Mouse (Mus musculus) heart, postnatal 25 days (tissue): ENCODE results near the gene 9230113P08Rik. TPM values are rescaled to one million over a fixed set of nuclear protein-coding genes. Genes with fewer than 3 reads are reported as not detected.
"Not testable (repeated sequence)": the region's sequence is repeated elsewhere in the genome, so short reads cannot be mapped to it uniquely, and the experiment has no call there.

Source experiments
- DNase-seq: peaks from one replicate; pipeline ENCODE4 v3.0.0; 2022; ENCODE audit warnings: low spot score
- intact Hi-C: fragments of 180-260 bp; cut with DNase I; formaldehyde crosslinking; loops from one replicate; pipeline ENCODE4 v1.15.1; 2025
- total RNA-seq, 2 experiments: library from RNA; stranded (reverse); gene quantifications; 2 replicates each; pipeline ENCODE4 v1.2.3; 2021

The 9230113P08Rik gene
- total RNA-seq = not detected

DNA sequence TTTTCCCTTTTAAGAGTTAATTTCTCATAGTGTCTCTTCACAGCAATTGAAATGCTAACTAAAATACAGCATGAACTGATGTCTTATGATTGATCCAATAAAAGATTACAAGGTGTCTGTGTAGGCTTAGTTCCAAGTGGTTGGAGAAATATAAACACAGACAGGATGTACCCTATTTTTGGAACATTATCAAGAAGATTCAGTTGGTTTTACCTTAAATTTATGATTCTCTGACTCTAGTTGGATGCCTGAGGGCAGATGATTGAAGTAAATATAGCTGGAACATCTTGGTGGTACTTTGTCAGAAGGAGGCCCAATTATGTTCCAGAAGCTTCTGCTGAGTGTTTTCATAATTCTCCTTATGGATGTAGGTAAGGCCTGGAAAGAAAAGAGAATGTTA, at the start of gene 9230113P08Rik:
TSS of gene 9230113P08Rik (plus strand) at position 301 of the 400 bp plus-strand sequence.
- intact Hi-C loops = not testable (repeated sequence)

DNA sequence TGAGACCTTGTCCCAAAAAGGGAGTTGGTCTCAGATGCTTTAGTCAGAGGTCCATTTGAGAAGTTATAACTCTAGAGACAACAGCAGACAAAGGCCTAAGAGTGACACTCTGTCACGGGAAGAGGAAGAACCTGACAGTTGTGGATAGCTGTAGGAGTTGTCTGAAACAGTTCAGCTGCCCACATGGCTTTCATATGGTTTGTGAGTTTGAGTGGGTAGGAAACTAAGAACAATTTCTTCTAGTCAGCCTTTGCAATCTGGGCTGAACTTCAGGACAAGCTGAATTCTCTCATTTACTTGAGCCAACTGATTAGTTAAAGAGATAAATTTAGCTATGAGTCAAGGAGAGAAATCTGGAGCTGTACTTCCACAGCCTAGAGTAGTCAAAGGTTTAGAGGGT, 15.1 kb upstream of the 9230113P08Rik start:
- intact Hi-C loops, DNase-seq: not testable (repeated sequence)

More for the DNA sequence above, at the start of gene 9230113P08Rik:
- DNase-seq = not testable (repeated sequence)

DNA sequence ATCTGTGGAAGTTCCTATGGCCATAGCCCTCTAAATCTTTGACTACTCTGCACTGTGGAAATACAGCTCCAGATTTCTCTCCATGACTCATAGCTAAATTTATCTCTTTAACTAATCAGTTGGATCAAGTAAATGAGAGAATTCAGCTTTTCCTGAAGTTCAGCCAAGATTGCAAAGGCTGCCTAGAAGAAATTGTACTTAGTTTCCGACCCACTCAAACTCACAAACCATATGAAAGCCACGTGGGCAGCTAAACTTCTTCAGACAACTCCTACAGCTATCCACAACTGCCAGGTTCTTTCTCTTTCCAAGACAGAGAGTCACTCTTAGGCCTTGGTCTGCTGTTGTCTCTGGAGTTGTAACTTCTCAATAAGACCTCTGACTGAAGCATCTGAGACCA, 3.7 kb upstream of the 9230113P08Rik start:
- no peak for DNase-seq
- intact Hi-C loops = no loop called here

DNA sequence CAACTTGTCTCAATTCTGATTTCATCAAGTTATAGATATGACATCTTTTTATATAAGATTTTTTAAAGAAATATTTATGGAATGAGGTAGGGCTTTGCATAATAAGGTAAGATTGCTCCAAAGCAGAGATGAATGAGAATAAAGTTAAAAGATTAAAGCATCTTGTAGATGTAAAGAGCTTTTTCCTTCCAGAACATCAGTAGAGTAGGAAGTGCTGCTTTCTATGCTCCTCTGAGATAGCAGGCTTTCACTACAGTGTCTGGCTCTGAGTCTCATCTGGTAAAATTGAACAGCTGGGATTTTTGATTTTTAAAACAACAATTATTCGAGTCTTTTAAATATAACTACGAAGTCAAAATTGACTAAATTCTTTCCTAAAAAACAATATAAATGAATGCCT, 22.6 kb downstream of the 9230113P08Rik start:
- intact Hi-C loops = no loop called here
- no peak for DNase-seq

Other genes with a start within 250 kb of the 9230113P08Rik start
- gene Pate1, start 221.0 kb upstream of the 9230113P08Rik start, total RNA-seq = not detected
- not detected for gene Gm17677, start 167.4 kb upstream of the 9230113P08Rik start, total RNA-seq
- not detected for gene Gm17727, start 130.3 kb upstream of the 9230113P08Rik start, total RNA-seq
- not detected for gene Gm27235, start 118.3 kb upstream of the 9230113P08Rik start, total RNA-seq
- not detected for gene D730048I06Rik, start 118.3 kb upstream of the 9230113P08Rik start, total RNA-seq
- gene 9230110F15Rik, start 64.3 kb upstream of the 9230113P08Rik start, total RNA-seq = not detected
- gene Gm5916, start 220.4 kb downstream of the 9230113P08Rik start, total RNA-seq = not detected